In the genomic region with DNA sequence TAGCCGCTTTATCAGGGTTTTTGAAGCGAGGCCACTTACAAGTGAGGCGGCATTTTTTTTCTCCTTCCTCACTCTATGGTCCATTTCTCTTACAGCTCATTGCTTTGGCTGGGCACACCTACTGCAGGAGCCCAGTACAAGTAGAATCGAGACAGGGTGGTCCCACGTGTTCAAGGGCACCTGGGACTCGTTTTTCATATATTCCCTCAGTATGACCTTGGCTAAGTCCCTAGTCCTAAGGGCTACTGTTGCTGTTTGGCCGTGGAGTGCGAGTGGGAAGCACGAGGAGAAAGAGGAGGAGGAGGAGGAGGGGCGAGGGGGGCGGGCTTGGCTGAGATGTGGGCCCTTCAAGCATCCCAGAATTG, we compare ENCODE assay signal across 8 mouse cellular contexts. TPM values are rescaled to one million over a fixed set of nuclear protein-coding genes. Genes with fewer than 3 reads are reported as not detected.
DNase-seq lines count a peak whose midpoint lies in the region; ATAC-seq and TF ChIP-seq lines count a peak whose summit lies in the region.

No protein-coding gene starts in this region.

- ATAC-seq in limb, embryonic 14.5 days (ENCODE audit: low FRiP score, low read depth), result no peak
- 0 out of 2 replicates have a peak, but pooled peaks have one; percentile 7 for ATAC-seq in stomach, embryonic 16.5 days (ENCODE audit: insufficient read depth, low FRiP score)

- no peaks in the 10 kb centered on the region for H3K27me3 ChIP-seq in heart, adult 2 months (ENCODE audit: control insufficient read depth, insufficient read depth, low read length)
- no peaks in the 10 kb centered on the region for H3K27me3 ChIP-seq in spleen, adult 2 months (ENCODE audit: control insufficient read depth, insufficient read depth, low read length)
- no peaks in the 10 kb centered on the region; the same call in 1 of the 2 replicates for H3K27me3 ChIP-seq in limb, embryonic 14.5 days (ENCODE audit: control insufficient read depth, insufficient read depth, low read length)
- no peaks in the 10 kb centered on the region; the same call in 1 of the 2 replicates for H3K27me3 ChIP-seq in stomach, embryonic 16.5 days (ENCODE audit: control insufficient read depth, insufficient read depth, low read length)

- H3K27ac ChIP-seq in heart, adult 2 months, result no peak overlapping the region; the same call in 1 of the 2 replicates
- H3K27ac ChIP-seq in spleen, adult 2 months (ENCODE audit: insufficient read depth, low read length), result no peak overlapping the region
- no peak overlapping the region for H3K27ac ChIP-seq in limb, embryonic 14.5 days (replicated peaks; ENCODE audit: low read depth, low read length)
- H3K27ac ChIP-seq in stomach, embryonic 16.5 days (ENCODE audit: low read length), result no peak overlapping the region

- peak overlapping the region; percentile 52 for H3K4me2 ChIP-seq in limb, embryonic 14.5 days (replicated peaks; ENCODE audit: low read depth, low read length, severe bottlenecking)
- H3K4me2 ChIP-seq in stomach, embryonic 16.5 days (ENCODE audit: low read depth, low read length), result peak overlapping the region; percentile 64

- no peak for DNase-seq in heart, adult 2 months
- DNase-seq in heart, postnatal 25 days (ENCODE audit: low spot score), result no peak
- no peak for DNase-seq in spleen, adult 2 months (ENCODE audit: low read depth in 1 of 2, low spot score in 2 of 2)
- DNase-seq in spleen, postnatal 10 days (ENCODE audit: low spot score in 2 of 2), result no peak
- no peak for DNase-seq in limb, embryonic 14.5 days (ENCODE audit: low spot score)
- no peak for DNase-seq in adrenal gland, adult 2 months
- DNase-seq in adrenal gland, adult (ENCODE audit: inconsistent age in 2 of 2, low spot score in 1 of 2), result no peak

- no peak for TF ChIP-seq CTCF in heart, adult 2 months (IDR thresholded peaks at IDR 0.05)
- TF ChIP-seq CTCF in spleen, adult 2 months (IDR thresholded peaks at IDR 0.05; ENCODE audit: extremely low read depth, insufficient read depth, insufficient read length, insufficient replicate concordance), result no peak

- intact Hi-C loops in heart, adult 2 months (cut with DNase I), result loop anchor here (5.0 kb wide), 1 partner anchor 877 kb away; a partner anchor contains a TSS
- intact Hi-C loops in heart, postnatal 25 days (cut with DNase I), result no loop called here

- H3K9me3 ChIP-seq in limb, embryonic 14.5 days (ENCODE audit: control insufficient read depth, low read length), result no peaks in the 10 kb centered on the region
- H3K9me3 ChIP-seq in stomach, embryonic 16.5 days (replicated peaks; ENCODE audit: control insufficient read depth, low read length), result no peaks in the 10 kb centered on the region

- H3K4me3 ChIP-seq in heart, adult 2 months, result peak overlapping the region; percentile 71
- peak overlapping the region; percentile 77 for H3K4me3 ChIP-seq in spleen, adult 2 months (ENCODE audit: extremely low read depth, insufficient read depth, insufficient read length)
- H3K4me3 ChIP-seq in limb, embryonic 14.5 days (replicated peaks; ENCODE audit: low read length), result peak overlapping the region; percentile 64
- peak overlapping the region; percentile 67 for H3K4me3 ChIP-seq in stomach, embryonic 16.5 days (replicated peaks; ENCODE audit: low read length)

- TF ChIP-seq POLR2A in heart, adult 2 months (IDR thresholded peaks at IDR 0.05; ENCODE audit: insufficient read depth, low read depth, low read length), result no peak
- no peak for TF ChIP-seq POLR2A in spleen, adult 2 months (IDR thresholded peaks at IDR 0.05; ENCODE audit: low read depth, low read length)
- TF ChIP-seq POLR2A in limb, embryonic 14.5 days (IDR thresholded peaks at IDR 0.05; ENCODE audit: borderline replicate concordance, extremely low read depth, insufficient read depth, insufficient read length), result 0 out of 2 replicates have a peak, but pooled peaks have one; percentile 6

- no peaks in the 10 kb centered on the region for H3K36me3 ChIP-seq in heart, adult 2 months (ENCODE audit: control insufficient read depth, insufficient read depth, low read length)
- H3K36me3 ChIP-seq in spleen, adult 2 months (ENCODE audit: control insufficient read depth, insufficient read depth, low read length), result no peaks in the 10 kb centered on the region
- H3K36me3 ChIP-seq in limb, embryonic 14.5 days (ENCODE audit: control insufficient read depth, insufficient read depth, low read length), result no peaks in the 10 kb centered on the region
- H3K36me3 ChIP-seq in stomach, embryonic 16.5 days (ENCODE audit: control insufficient read depth, insufficient read depth, low read length), result no peaks in the 10 kb centered on the region

- 13% methylated on average over 11 of the region's 11 CpGs for WGBS in heart, adult 2 months
- 31% methylated on average over 11 of the region's 11 CpGs for WGBS in spleen, adult 2 months
- 13% methylated on average over 10 of the region's 11 CpGs for WGBS in limb, embryonic 14.5 days
- WGBS in stomach, embryonic 16.5 days, result 19% methylated on average over 9 of the region's 11 CpGs

- H3K4me1 ChIP-seq in heart, adult 2 months (ENCODE audit: control insufficient read depth, insufficient read depth, low read length), result no peaks in the 10 kb centered on the region; the same call in 1 of the 2 replicates
- no peaks in the 10 kb centered on the region for H3K4me1 ChIP-seq in spleen, adult 2 months (ENCODE audit: control insufficient read depth, insufficient read depth, insufficient read length)
- H3K4me1 ChIP-seq in limb, embryonic 14.5 days (ENCODE audit: control insufficient read depth, insufficient read depth, low read length), result no peaks in the 10 kb centered on the region
- H3K4me1 ChIP-seq in stomach, embryonic 16.5 days (ENCODE audit: control insufficient read depth, insufficient read depth, low read length), result 0 out of 2 replicates have a peak, but pooled peaks cover 3% of the 10 kb centered on the region

- H3K79me2 ChIP-seq in heart, adult 2 months (replicated peaks; ENCODE audit: control insufficient read depth, insufficient read depth, low read length), result no peaks in the 10 kb centered on the region; the same call in 1 of the 2 replicates

- no peak for TF ChIP-seq EP300 in heart, adult 2 months (IDR thresholded peaks at IDR 0.05; ENCODE audit: insufficient read depth, low read depth, low read length)

- peak overlapping the region; percentile 49 for H3K9ac ChIP-seq in heart, adult 2 months (ENCODE audit: low read depth, low read length)
- H3K9ac ChIP-seq in limb, embryonic 14.5 days (ENCODE audit: low read depth, low read length, severe bottlenecking), result peak overlapping the region; percentile 70
- H3K9ac ChIP-seq in stomach, embryonic 16.5 days (ENCODE audit: low read length), result peak overlapping the region; percentile 72

RNA-seq across cellular contexts. Expression of a gene that starts 0.4 kb away (rescaled TPM):
- 1 to 10 TPM; 3.9 to 5.2 TPM for total RNA-seq in heart, adult 2 months (2021)
- polyA plus RNA-seq in heart, adult 2 months (2012; rRNA removed), result 0.53 and 1.1 TPM in 2 replicates
- 1 to 10 TPM; 4.1 to 4.4 TPM for total RNA-seq in heart, postnatal 25 days (2021)
- polyA plus RNA-seq in spleen, adult 2 months (2012; rRNA removed), result 0.41 and 0.54 TPM in 2 replicates
- polyA plus RNA-seq in limb, embryonic 14.5 days (2012; rRNA removed), result 2.5 and 2.7 TPM in 2 replicates
- polyA plus RNA-seq in limb, embryonic 14.5 days (2014; fragmentation: Nextera tagmentation; extraction: Ambion mirVana), result 6.7 and 7.8 TPM in 2 replicates
- polyA plus RNA-seq in stomach, embryonic 16.5 days (2015; fragmentation: Nextera tagmentation; extraction: Ambion mirVana), result 6.1 and 6.5 TPM in 2 replicates
- 1 to 10 TPM; 4.6 to 6.5 TPM for total RNA-seq in adrenal gland, adult 2 months (2021)
- 0.55 and 0.58 TPM in 2 replicates for polyA plus RNA-seq in adrenal gland, adult 2 months (2012; rRNA removed)

RNA-seq across cellular contexts. Expression of a gene that starts 10.9 kb away (rescaled TPM):
- 1 to 10 TPM; 3.1 to 3.2 TPM for total RNA-seq in heart, adult 2 months (2021)
- 2.0 and 2.2 TPM in 2 replicates for polyA plus RNA-seq in heart, adult 2 months (2012; rRNA removed)
- 1 to 10 TPM; 2.3 to 4.7 TPM for total RNA-seq in heart, postnatal 25 days (2021)
- 29.4 and 29.7 TPM in 2 replicates for polyA plus RNA-seq in spleen, adult 2 months (2012; rRNA removed)
- 10.8 and 11.4 TPM in 2 replicates for polyA plus RNA-seq in limb, embryonic 14.5 days (2012; rRNA removed)
- polyA plus RNA-seq in limb, embryonic 14.5 days (2014; fragmentation: Nextera tagmentation; extraction: Ambion mirVana), result 11.3 and 13.7 TPM in 2 replicates
- 7.3 and 9.3 TPM in 2 replicates for polyA plus RNA-seq in stomach, embryonic 16.5 days (2015; fragmentation: Nextera tagmentation; extraction: Ambion mirVana)
- total RNA-seq in adrenal gland, adult 2 months (2021), result 1 to 10 TPM; 5.7 to 6.1 TPM
- 1.1 and 1.3 TPM in 2 replicates for polyA plus RNA-seq in adrenal gland, adult 2 months (2012; rRNA removed)

RNA-seq across cellular contexts. Expression of a gene that starts 56.1 kb away (rescaled TPM):
- total RNA-seq in heart, adult 2 months (2021), result under 1 TPM; 0.18 TPM
- 0.27 and 0.38 TPM in 2 replicates for polyA plus RNA-seq in heart, adult 2 months (2012; rRNA removed)
- not detected for total RNA-seq in heart, postnatal 25 days (2021)
- 3.0 and 3.5 TPM in 2 replicates for polyA plus RNA-seq in spleen, adult 2 months (2012; rRNA removed)
- 11.4 TPM in 2 replicates for polyA plus RNA-seq in limb, embryonic 14.5 days (2012; rRNA removed)
- 17.1 and 21.3 TPM in 2 replicates for polyA plus RNA-seq in limb, embryonic 14.5 days (2014; fragmentation: Nextera tagmentation; extraction: Ambion mirVana)
- polyA plus RNA-seq in stomach, embryonic 16.5 days (2015; fragmentation: Nextera tagmentation; extraction: Ambion mirVana), result 14.6 and 16.0 TPM in 2 replicates
- 10 to 100 TPM in 1 of 2 experiments, 1 to 10 TPM in 1; 8.9 to 16.9 TPM for total RNA-seq in adrenal gland, adult 2 months (2021)
- polyA plus RNA-seq in adrenal gland, adult 2 months (2012; rRNA removed), result 1.7 and 2.8 TPM in 2 replicates
